Mouse (Mus musculus): ENCODE results near the gene Prdm9.

The Prdm9 gene

GRCm38 (mm10) chr17:15526986-15527810, 37.0 kb downstream of the Prdm9 start, which contains the start of gene Pdcd2:
Pdcd2 (minus strand) TSS chr17:15527301.
- peak; percentile 93 for DNase-seq (ENCODE audit: low spot score)

- DNase-seq (ENCODE audit: low spot score) = no peak
Measured at GRCm38 (mm10) chr17:15526304-15526703, 37.9 kb downstream of the Prdm9 start.

- no peak for DNase-seq (ENCODE audit: low spot score)
Measured at GRCm38 (mm10) chr17:15518766-15519165, 45.4 kb downstream of the Prdm9 start.

- DNase-seq (ENCODE audit: low spot score) = no peak
Measured at GRCm38 (mm10) chr17:15518186-15518585, 46.0 kb downstream of the Prdm9 start.

- no peak for DNase-seq (ENCODE audit: low spot score)
Measured at GRCm38 (mm10) chr17:15517776-15518175, 46.4 kb downstream of the Prdm9 start.

- no peak for DNase-seq (ENCODE audit: low spot score)
Measured at GRCm38 (mm10) chr17:15510694-15511093, 53.5 kb downstream of the Prdm9 start.

- peak; percentile 98 for DNase-seq (ENCODE audit: low spot score)
Measured at GRCm38 (mm10) chr17:15499656-15500394, 64.3 kb downstream of the Prdm9 start, which contains the start of the genes Psmb1 and Tbp. Psmb1 (minus strand) TSS chr17:15499751. Tbp (plus strand) TSS chr17:15499888.

- DNase-seq (ENCODE audit: low spot score) = no peak
Measured at GRCm38 (mm10) chr17:15498753-15499113, 65.4 kb downstream of the Prdm9 start.

GRCm38 (mm10) chr17:15497882-15498752, 66.0 kb downstream of the Prdm9 start:
- peak; percentile 95 for DNase-seq (ENCODE audit: low spot score)

Data from layer of hippocampus, adult 11-12 months (tissue).